Mouse (Mus musculus) CH12.LX (cell line): Measurements from ENCODE around the gene Gm26558. TPM values are rescaled to one million over a fixed set of nuclear protein-coding genes. Genes with fewer than 3 reads are reported as not detected.

Experiments
- DNase-seq: peaks from one replicate; pipeline ENCODE4 v3.0.0-alpha.2; 2013; ENCODE audit errors: extremely low read depth
- H3K27ac ChIP-seq: 2 replicates; pipeline ENCODE4 v1.5.1; 2012; ENCODE audit warnings: low read depth, mild to moderate bottlenecking, control low read depth, moderate library complexity; ENCODE audit not compliant: insufficient read depth
- H3K27me3 ChIP-seq: replicated peaks from 2 replicates; pipeline ENCODE3; 2012; ENCODE audit warnings: inconsistent platforms
- H3K36me3 ChIP-seq, 2 experiments: replicated peaks in 1 of 2; 2 replicates each; pipeline versions ENCODE3 to v1.6.1; 2012; ENCODE audit warnings: inconsistent platforms in 1 of 2, low read length in 1 of 2, mild to moderate bottlenecking in 1 of 2, mixed read lengths in 1 of 2, moderate library complexity in 1 of 2; ENCODE audit not compliant: control insufficient read depth in 1 of 2, insufficient read depth in 1 of 2
- H3K4me1 ChIP-seq, 2 experiments: 2 replicates each; pipeline ENCODE4 v1.6.1; 2012; ENCODE audit warnings: inconsistent platforms in 1 of 2, moderate library complexity in 1 of 2; ENCODE audit not compliant: insufficient read depth in 2 of 2, control insufficient read depth in 1 of 2
- H3K4me2 ChIP-seq: 2 replicates; pipeline ENCODE4 v1.6.1; 2012; ENCODE audit warnings: low read depth, mild to moderate bottlenecking, control low read depth; ENCODE audit not compliant: poor library complexity, insufficient read depth, severe bottlenecking
- H3K4me3 ChIP-seq, 3 experiments: fragments of 150-350 bp in 1 of 3; sonication (generic) in 1 of 3; replicated peaks in 1 of 3; 2 replicates each; pipeline versions ENCODE3 to v1.5.1; 2011 to 2012; ENCODE audit warnings: low read depth in 2 of 3, low read length in 2 of 3, mild to moderate bottlenecking in 2 of 3, moderate library complexity in 2 of 3, control low read depth in 1 of 3, improper control_type of control experiment in 1 of 3, inconsistent platforms in 1 of 3, mixed read lengths in 1 of 3; ENCODE audit not compliant: poor library complexity in 1 of 3
- H3K79me2 ChIP-seq: replicated peaks from 2 replicates; pipeline ENCODE4 v1.6.1; 2012; ENCODE audit warnings: mild to moderate bottlenecking, moderate library complexity; ENCODE audit not compliant: control insufficient read depth, poor library complexity, insufficient read depth, severe bottlenecking; ENCODE audit errors: extremely low read depth
- H3K9ac ChIP-seq: 2 replicates; pipeline ENCODE4 v1.6.1; 2012; ENCODE audit warnings: low read depth, mild to moderate bottlenecking, control low read depth, moderate library complexity; ENCODE audit not compliant: insufficient read depth
- H3K9me3 ChIP-seq: replicated peaks from 2 replicates; pipeline ENCODE3; 2012; ENCODE audit warnings: low read length, inconsistent platforms, mixed read lengths
- CHD1 ChIP-seq: IDR thresholded peaks from 2 replicates; pipeline ENCODE4 v1.6.1; 2012; ENCODE audit warnings: low read depth, low read length, improper control_type of control experiment, inconsistent platforms
- CTCF ChIP-seq, 2 experiments: IDR thresholded peaks in 1 of 2; conservative IDR thresholded peaks in 1 of 2; 2 replicates each; pipeline ENCODE4 v1.5.1; 2011 to 2012; ENCODE audit warnings: low read depth in 2 of 2, low read length in 2 of 2, improper control_type of control experiment in 1 of 2, inconsistent platforms in 1 of 2, mild to moderate bottlenecking in 1 of 2, moderate library complexity in 1 of 2
- E2F4 ChIP-seq: IDR thresholded peaks from 2 replicates; pipeline ENCODE4 v1.6.1; 2011; ENCODE audit warnings: low read depth, low read length, improper control_type of control experiment; ENCODE audit not compliant: insufficient replicate concordance
- EP300 ChIP-seq: IDR thresholded peaks from 2 replicates; pipeline ENCODE4 v1.6.1; 2011; ENCODE audit warnings: low read length, improper control_type of control experiment
- ETS1 ChIP-seq: conservative IDR thresholded peaks from 2 replicates; pipeline ENCODE4 v1.6.1; 2012; ENCODE audit warnings: low read depth, mild to moderate bottlenecking, inconsistent platforms, low read length, improper control_type of control experiment, moderate library complexity
- HCFC1 ChIP-seq: IDR thresholded peaks from 2 replicates; pipeline ENCODE4 v1.6.1; 2012; ENCODE audit warnings: low read depth, mild to moderate bottlenecking, inconsistent platforms, low read length, improper control_type of control experiment
- IRF4 ChIP-seq: IDR thresholded peaks from 2 replicates; pipeline ENCODE4 v1.6.1; 2014; ENCODE audit warnings: low read depth, mild to moderate bottlenecking, inconsistent platforms, low read length, improper control_type of control experiment
- KAT2A ChIP-seq: IDR thresholded peaks from 2 replicates; pipeline ENCODE4 v1.6.1; 2012; ENCODE audit warnings: low read length, improper control_type of control experiment, inconsistent platforms; ENCODE audit not compliant: insufficient replicate concordance
- MAFK ChIP-seq: IDR thresholded peaks from 2 replicates; pipeline ENCODE4 v1.6.1; 2011; ENCODE audit warnings: low read length, improper control_type of control experiment; ENCODE audit not compliant: insufficient replicate concordance
- MEF2A ChIP-seq: IDR thresholded peaks from 2 replicates; pipeline ENCODE4 v1.6.1; 2014; ENCODE audit warnings: low read depth, mild to moderate bottlenecking, inconsistent platforms, low read length, improper control_type of control experiment, borderline replicate concordance
- MXI1 ChIP-seq: IDR thresholded peaks from 2 replicates; pipeline ENCODE4 v1.6.1; 2011; ENCODE audit warnings: mild to moderate bottlenecking, low read depth, low read length, improper control_type of control experiment
- MYC ChIP-seq: IDR thresholded peaks from 2 replicates; pipeline ENCODE4 v1.6.1; 2011; ENCODE audit warnings: low read depth, mild to moderate bottlenecking, improper control_type of control experiment, low read length
- NELFE ChIP-seq: IDR thresholded peaks from 2 replicates; pipeline ENCODE4 v1.6.1; 2011; ENCODE audit warnings: low read depth, low read length, improper control_type of control experiment
- PAX5 ChIP-seq: IDR thresholded peaks from 2 replicates; pipeline ENCODE4 v1.6.1; 2012; ENCODE audit warnings: low read length, inconsistent platforms, mixed read lengths
- RCOR1 ChIP-seq: conservative IDR thresholded peaks from 2 replicates; pipeline ENCODE4 v1.6.1; 2012; ENCODE audit warnings: low read depth, mild to moderate bottlenecking, inconsistent platforms, low read length, improper control_type of control experiment
- SMC3 ChIP-seq: IDR thresholded peaks from 2 replicates; pipeline ENCODE4 v1.6.1; 2011; ENCODE audit warnings: low read depth, low read length, improper control_type of control experiment
- TCF12 ChIP-seq: IDR thresholded peaks from 2 replicates; pipeline ENCODE4 v1.6.1; 2014; ENCODE audit warnings: low read depth, mild to moderate bottlenecking, inconsistent platforms, low read length, improper control_type of control experiment
- ZC3H11A ChIP-seq: IDR thresholded peaks from 2 replicates; pipeline ENCODE4 v1.6.1; 2012; ENCODE audit warnings: low read depth, mild to moderate bottlenecking, inconsistent platforms, low read length, improper control_type of control experiment
- ZKSCAN1 ChIP-seq: IDR thresholded peaks from 2 replicates; pipeline ENCODE4 v1.6.1; 2012; ENCODE audit warnings: low read depth, inconsistent platforms, low read length, improper control_type of control experiment, borderline replicate concordance
- dilution Hi-C: fragments of 300-500 bp; cut with MboI; formaldehyde crosslinking; loops from 2 replicates; pipeline ENCODE4 v1.14.3; 2020; ENCODE audit warnings: low sequenced_read_pairs; ENCODE audit not compliant: extremely low pct_unique_long_range_greater_than_20kb, extremely low pct_ligation_motif_present
- in situ Hi-C: fragments of 300-500 bp; cut with MboI; formaldehyde crosslinking; loops from 3 replicates; pipeline ENCODE4 v1.14.3; 2019; ENCODE audit warnings: low sequenced_read_pairs, low pct_ligation_motif_present, low pct_unique_long_range_greater_than_20kb, mixed read lengths
- polyA plus RNA-seq: library from polyadenylated mRNA; unstranded; fragments of >175 nt; gene quantifications from 2 replicates; pipeline ENCODE4 v1.2.1, GENCODE M21; 2012; ENCODE audit warnings: low read depth; ENCODE audit not compliant: insufficient read length
- total RNA-seq, 2 experiments: library from RNA; depleted of rRNA; stranded (reverse); fragments of 300-350 nt in 1 of 2; fragments of >200 nt in 1 of 2; gene quantifications; 2 replicates each; pipeline ENCODE4 v1.2.3; 2012 to 2014

Gm26558 gene
- total and polyA plus RNA-seq, 3 experiments = 0.64 TPM; not detected in 2

GRCm38 (mm10) chr2:70695712-70696111 lies 33.8 kb upstream of the Gm26558 start:
- Histone ChIP-seq H3K36me3 (peaks cover 10 to 70% of the 10 kb centered on the region in 2 experiments), H3K79me2 (no peaks in the 10 kb centered on the region), H3K4me1 (peaks cover 0 to 9% of the 10 kb centered on the region in 2 experiments; a peak in 2 of 4 replicates), H3K4me3 (no peak overlapping the region), H3K27ac (no peak overlapping the region), H3K9me3 (no peaks in the 10 kb centered on the region), H3K4me2 (no peak overlapping the region), H3K27me3 (no peaks in the 10 kb centered on the region), H3K9ac (no peak overlapping the region)
- dilution Hi-C loops (no loop called here), in situ Hi-C loops (no loop called here)
- no peak for DNase-seq
- TF ChIP-seq KAT2A (no peak), MXI1 (no peak), HCFC1 (no peak)

- no peak for TF ChIP-seq MYC
- TF ChIP-seq MAFK = no peak
- TF ChIP-seq HCFC1 = no peak
- TF ChIP-seq E2F4 = no peak
- TF ChIP-seq EP300 = no peak
- TF ChIP-seq TCF12 = no peak
- TF ChIP-seq RCOR1 = no peak
- TF ChIP-seq PAX5 = no peak
- no peak for TF ChIP-seq CHD1
- no peak for TF ChIP-seq ZC3H11A
- TF ChIP-seq IRF4 = no peak
- no peak for TF ChIP-seq MEF2A
- no peak for TF ChIP-seq SMC3
- no peak for TF ChIP-seq NELFE
- no peak for TF ChIP-seq ETS1
- no peak for TF ChIP-seq ZKSCAN1
- no peak for TF ChIP-seq CTCF (conservative IDR thresholded peaks at IDR 0.05 in 1 of 2, IDR thresholded peaks at IDR 0.05 in 1 of 2; ENCODE audit: low read depth in 2 of 2, low read length in 2 of 2)
- H3K27ac ChIP-seq = peak overlapping the region; percentile 5; the same call in 1 of the 2 replicates
- H3K9me3 ChIP-seq = no peaks in the 10 kb centered on the region
- H3K36me3 ChIP-seq = peaks cover 59 to 94% of the 10 kb centered on the region in 2 experiments
- no peak overlapping the region for H3K9ac ChIP-seq
- dilution Hi-C loops = no loop called here
- peak; percentile 33 for DNase-seq
- in situ Hi-C loops = no loop called here
- H3K27me3 ChIP-seq = no peaks in the 10 kb centered on the region
- H3K4me1 ChIP-seq = peaks cover 2 to 30% of the 10 kb centered on the region in 2 experiments; a peak in 3 of 4 replicates
- no peak overlapping the region for H3K4me2 ChIP-seq
- H3K4me3 ChIP-seq = no peak overlapping the region
- no peaks in the 10 kb centered on the region for H3K79me2 ChIP-seq
Measured at GRCm38 (mm10) chr2:70690195-70690594, 28.3 kb upstream of the Gm26558 start.
